Mouse (Mus musculus): Measurements from ENCODE around the gene Rcor1.
"Not testable (repeated sequence)": the region's sequence is repeated elsewhere in the genome, so short reads cannot be mapped to it uniquely, and the experiment has no call there.

Rcor1 gene

DNA sequence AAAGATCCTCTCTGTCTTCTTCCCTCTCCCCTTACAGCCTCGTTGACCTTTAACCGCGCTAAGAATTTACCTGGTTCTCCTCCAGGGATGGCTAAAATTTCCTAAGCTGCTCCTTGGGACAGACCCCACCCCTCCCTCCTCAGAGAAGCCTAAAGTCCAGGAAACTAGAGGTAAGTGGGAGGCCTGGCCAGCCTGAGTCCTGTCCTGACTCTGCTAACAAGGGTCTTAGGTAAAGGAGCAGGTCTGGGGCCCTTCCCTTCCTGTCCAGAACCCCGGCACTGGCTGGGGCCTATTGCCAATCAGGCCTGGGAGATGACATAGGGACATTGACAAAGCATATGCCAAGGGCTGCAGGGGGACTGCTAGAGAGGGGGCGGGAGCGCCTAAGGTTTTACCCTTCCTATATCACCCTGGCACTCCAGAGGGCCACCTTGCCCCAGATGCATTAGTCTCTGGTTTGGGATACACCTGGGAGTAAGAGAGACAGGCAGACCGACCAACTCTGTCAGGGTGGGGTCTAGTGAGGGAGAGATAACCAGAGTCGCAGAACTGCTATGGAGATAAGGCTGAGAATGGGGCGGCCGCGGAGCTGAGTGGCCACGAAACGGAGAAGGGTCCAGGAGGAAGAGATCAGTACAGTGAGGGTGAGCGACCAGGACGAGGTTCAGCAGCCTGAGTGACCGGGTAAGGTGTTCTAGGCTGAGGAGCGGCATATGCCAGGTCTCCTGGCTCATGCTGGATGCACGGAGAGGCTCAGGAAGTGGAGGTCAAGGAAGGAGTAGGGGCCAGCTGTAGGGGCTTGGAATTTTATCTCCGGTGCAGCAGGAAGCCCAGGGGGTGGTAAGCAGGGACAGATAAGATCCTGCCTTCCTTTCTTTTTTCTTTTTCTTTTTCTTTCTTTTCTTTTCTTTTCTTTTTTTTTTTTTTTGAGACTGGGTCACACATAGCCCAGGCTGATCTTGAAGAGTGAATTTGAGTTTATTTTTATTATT, 10.7 kb upstream of the Rcor1 start:
- no peak for DNase-seq

DNA sequence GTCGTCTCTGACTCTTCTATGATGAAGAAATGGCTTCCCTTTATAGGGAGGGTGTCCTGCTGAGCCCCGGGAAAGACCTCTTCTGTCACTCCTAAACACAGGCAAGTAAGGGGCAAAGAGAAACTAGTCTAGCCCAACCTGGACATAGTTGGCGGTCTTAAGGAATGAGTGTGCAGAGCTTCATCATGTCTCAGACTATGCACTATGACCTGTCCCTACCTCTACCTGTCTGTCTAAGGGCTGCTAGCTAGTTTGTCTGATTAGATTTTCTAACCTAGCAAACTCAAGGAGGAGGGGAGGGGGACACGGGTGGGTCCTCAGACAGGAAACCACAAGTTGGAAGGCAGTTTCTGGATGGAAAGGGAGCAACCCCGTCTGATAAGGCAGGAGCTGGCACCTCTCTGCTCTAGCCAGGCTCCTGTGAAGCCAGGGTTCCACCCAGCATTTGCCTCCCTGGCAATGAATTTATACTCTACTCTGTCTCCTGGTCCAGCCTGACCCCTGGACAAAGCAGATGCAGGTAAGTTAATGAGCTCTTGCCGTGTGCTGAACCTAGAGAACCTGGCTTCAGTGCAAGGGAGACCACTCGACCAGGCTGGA, 9.8 kb upstream of the Rcor1 start:
- DNase-seq: no peak

DNA sequence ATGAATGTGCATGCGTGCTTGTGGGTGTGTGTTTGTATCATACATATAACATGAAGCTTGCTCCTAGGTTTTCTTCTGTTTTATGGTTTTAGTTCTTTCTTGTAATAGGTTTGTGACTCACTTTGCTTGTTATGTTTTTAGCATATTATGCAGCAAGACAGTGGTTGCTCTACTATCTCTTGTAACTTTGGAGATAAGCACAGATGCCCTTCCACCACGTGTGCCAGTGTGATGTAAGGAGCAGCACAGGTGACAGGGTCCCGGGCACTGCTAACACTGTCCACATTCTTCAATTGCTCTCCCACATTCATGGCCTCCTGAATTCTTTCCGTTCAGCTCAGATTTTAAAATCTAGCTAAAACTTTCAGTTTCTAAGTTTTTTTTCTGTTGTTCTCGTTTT, 6.3 kb upstream of the Rcor1 start:
- no peak for DNase-seq

DNA sequence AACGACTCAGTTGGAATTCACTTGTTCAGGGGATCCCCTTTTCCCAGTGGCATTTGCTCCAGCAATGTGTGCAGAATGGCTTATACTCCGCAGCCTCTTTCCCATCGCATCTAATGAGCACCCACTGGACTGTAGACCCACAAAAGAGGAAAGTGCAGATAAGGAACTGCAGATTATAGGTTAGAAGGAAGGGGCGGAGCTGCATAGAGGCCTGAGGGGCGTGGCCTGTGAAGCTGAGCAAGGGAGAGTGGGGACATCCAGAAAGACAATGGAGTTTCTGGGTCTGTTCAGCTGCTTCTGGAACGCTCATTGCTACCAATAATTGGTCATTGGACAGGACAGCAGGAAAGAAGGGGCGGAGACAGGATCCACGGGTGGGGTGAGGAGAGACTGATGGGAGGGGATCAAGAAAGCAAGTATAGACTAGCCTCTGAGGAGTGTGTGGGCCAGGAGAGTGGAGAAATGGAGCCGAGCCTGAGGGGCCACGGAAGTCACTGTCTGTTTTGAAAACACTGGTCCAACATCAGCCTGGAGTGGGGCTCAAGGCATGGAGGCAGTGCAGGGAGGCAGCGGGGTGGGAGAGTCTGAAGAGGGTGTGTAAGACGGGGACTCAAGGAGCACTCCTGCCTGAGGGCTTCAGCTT, 3.8 kb upstream of the Rcor1 start:
- DNase-seq: peak; percentile 50

DNA sequence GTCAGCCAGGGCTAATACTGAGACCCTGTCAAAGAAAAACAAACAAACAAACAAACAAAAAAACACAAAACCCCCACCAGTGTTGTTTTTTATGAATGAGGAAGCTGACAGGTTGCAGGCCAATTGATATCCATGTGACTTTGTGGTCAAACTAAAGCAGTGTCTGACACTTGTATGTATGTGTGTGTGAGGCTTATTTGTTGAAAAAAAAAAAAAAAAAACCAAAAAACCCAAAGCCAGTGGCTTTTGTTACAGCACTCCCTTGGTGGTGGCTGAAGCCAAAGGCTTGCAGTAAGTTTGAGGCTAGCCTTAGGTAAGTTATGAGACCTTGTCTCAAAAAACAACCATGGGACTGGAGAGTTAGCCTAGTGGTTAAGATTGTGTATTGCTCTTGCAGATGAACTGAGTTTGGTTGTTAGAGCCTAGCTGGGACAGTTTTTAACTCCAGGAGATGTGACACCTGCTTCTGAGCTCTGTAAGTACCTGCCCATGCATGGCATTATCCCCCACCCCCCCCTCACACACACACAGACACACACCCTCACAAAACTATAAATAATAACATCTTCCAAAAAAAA, 2.9 kb upstream of the Rcor1 start:
- no peak for DNase-seq

DNA sequence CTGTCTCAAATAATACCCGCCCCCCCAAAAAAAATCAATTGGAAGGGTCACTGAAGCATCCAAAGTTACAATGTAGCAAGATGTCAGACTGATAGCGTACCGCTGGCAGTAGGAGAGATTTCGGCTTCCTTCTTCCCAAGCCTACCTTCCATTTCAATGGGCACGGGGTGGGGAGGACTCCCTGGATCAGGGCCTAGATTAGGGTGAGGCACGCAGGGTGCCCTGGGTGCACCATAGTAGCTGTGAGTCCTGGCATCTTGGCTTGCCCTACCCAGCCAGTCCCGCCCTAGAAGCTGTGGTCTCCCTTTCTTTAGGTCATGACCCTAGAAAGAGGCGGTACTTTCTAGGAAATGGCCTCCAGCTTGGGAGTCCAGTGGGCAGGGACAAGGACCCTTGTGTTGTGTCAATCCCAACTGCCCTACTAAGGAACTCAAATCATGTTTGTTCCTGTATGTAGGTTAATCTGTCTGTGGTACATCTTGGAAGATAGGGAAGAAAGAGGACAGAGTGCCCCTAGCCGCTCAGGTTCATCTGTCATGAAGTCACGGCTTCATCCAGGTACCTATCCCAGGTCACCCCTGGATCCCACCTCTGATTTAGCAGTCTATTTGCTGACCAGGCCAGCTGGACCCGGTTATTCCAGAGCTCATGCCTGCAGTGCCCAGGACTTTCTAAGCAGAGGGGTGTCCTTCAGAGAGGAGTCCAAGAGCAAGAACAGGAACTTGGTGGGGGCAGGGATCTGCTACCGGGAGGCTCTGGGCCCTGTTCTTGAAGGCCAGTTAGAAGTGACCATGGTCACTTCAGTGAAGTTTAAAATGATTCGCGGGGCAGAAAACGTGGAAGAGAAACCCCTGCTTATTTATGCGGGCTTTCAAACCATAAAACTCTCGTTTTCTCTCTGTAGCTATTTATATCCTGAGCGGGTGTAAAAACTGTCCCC, 1.6 kb upstream of the Rcor1 start:
- peak; percentile 41 for DNase-seq

DNA sequence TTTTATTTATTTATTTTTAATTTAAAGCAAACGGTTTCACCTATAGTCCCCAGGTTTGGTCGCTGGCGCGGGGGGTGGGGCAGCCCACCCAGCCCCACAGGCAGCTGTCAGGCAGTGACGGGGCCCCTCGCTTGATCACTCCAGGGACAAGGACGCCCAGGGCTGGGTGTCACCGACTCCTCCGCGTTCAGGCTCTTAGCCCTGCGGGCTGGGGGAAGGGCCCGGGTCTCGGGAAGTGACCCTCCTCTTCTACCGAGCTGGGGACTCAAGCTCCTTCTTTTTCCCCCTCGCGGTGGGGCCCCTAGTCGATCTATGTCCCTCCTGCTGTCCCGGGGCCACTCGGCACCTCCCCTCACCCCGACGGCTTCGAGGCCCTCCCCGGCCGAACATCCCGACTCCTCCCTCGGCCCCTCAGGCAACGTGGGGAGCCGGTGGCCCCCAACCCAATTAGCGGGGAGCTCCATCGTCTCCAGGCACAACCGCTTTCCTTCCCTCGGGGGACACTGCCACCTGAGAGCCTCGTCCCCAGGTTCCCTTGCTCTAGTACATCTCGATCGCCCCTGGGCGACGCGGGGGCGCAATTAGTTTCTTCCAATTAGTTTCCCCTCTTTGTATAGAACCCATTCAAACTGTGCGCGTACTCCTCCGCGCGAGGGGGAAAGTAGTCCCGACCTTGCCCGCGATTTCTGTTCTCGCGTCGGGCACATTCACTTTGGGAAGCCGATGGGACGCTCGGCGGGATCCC, 748 bp upstream of the Rcor1 start:
- no peak for DNase-seq

DNA sequence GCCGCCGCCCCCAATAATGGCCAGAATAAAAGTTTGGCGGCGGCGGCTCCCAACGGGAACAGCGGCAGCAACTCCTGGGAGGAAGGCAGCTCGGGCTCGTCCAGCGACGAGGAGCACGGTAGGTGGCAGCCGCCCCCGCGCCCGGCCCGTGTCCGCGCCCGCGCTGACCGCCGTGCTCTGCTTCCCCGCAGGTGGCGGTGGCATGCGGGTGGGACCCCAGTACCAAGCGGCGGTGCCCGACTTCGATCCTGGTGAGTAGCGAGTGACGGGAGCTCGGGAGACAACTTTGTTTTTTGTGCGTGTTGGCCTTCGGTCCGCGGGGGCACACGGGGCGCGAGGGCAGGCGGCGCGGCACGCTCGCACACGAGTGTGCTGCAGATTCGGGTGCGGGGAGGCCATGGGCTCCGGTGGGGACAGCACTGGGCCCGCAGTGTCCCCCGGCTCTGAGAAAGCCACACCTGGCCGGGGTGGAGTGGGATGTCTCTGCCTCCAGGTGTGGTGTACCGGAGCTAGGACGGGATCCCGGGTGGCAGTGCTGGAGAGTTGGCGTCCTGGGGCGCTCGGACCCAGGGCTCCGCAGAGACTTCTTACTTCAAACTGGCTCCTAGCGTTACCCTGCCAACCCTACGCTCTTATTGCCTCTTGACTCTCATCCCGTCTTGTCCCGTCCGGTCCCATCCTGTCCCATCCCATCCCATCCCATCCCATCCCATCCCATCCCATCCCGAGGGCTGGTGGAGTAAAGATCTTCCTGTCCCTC, 800 bp downstream of the Rcor1 start:
- DNase-seq: peak; percentile 45

DNA sequence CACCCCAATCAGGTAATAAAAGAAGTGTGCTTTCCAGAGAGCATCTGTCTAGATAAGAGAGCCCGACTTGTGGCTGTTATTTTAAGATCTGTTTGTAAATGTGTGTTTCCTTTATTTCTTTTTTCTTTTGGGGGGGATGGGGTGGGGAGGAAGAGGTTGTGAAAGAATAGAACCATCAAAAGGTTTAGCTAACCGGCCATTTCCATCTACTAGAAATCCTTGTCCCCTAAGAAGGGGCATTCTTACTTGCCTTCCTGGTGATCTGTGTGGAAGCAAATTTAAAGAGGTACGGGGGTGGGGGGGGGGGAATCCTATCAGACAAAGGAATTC, 1.3 kb downstream of the Rcor1 start:
- DNase-seq: no peak

DNA sequence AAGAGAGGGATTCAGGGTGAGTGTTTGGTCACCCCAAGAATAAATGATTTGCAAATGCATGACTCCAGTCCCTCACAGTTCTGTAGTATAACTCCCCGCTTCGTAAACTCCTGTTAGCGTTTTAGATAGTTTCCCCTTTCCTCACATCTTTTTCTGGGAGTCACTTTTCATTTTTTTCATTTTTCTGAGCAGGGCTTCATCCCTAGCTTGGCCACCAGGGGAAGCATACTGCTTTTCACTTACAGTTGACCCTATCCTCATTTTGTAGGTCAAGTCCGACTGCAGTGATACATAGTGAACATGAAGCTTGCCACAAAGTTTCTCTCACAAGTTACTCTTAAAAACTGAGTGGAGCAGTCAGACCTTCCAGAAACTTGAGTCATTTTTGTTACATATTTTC, 2.0 kb downstream of the Rcor1 start:
- DNase-seq: peak; percentile 69

DNA sequence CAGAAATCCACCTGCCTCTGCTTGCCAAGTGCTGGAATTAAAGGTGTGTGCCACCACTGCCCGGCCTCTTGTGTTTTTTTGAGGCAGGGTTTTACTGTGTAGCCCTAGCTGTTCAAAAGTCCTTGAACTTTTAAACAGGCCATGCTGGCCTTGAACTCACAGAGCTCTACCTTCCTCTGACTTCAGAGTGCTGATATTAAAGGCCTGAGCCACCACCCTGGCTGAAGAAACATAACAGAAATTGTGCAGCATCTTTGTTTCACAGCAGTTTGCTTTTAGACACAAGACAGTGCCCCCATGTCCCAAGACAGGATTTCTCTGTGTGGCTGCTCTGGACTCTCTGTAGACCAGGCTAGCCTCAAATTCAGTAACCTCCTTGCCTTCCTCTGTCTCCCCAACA, 3.2 kb downstream of the Rcor1 start:
- no peak for DNase-seq

DNA sequence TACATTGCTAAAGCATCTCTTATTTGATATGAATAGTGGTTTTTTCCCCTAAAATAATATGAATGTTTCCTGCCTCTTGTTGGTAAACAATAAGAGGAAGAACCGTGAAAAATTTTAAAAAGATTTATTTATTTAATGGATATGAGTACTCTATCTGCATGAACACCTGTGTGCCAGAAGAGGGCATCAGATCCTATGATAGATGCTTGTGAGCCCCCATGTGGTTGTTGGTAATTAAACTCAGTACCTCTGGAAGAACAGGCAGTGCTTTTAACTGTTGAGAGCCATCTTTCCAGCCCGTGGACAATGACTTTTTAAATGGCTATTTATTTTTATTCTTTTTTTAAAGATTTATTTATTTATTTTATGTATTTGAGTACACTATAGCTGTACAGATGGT, 5.7 kb downstream of the Rcor1 start:
- DNase-seq: no peak

DNA sequence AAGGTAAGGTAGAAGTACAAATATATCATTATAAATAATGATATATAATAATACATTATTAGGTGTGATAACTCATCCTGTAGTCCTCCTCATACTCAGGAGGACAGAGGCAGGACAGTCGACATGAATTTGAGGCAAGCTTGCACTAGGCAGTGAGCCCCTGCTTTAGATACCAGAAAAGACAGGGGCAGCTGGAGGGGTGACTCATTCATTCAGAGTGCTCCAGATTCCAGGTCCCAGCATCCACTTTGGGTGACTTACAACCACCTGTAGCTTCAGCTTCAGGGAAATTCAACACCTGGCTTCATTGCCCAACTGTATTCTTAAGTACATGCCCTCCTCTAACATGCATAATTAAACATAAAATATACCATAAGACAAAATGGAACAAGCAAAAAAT, 7.7 kb downstream of the Rcor1 start:
- no peak for DNase-seq

DNA sequence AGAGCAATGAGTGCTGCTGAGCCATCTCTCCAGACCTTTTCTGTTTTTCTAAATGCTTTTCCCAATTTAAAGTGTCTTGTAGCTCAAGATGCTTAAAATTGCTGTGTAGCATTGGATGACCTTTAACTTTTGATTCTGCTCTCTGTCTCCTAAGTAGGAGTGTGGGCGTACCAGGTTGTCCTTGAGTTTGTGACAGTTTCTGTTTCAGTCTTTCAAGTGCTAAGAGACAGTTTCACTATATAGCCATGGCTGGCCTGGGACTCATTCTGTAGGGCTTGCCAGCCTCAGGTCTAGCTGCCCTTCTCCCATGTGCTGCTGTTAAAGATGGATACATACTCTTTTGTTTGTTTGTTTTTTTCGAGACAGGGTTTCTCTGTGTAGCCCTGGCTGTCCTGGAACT, 9.1 kb downstream of the Rcor1 start:
- no peak for DNase-seq

DNA sequence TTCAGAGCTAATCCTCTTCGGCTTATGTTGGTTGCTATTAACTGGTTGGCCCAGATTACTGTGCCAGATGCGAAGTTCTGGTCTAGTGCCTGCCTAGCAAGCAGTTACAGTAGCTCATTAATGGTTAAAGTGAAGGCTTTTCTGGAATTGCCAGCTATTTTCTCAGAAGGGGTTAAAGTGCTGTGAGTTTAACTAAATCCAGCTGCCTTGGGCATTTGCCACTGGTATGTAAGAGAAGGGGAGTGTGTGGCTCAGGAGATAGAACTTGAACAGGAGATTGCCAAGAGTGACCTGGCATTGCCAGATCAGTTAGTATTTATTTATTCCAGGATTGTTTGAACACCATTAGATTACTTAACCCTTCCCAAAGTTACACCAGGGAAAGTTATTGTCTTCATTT, 11.1 kb downstream of the Rcor1 start:
- no peak for DNase-seq

DNA sequence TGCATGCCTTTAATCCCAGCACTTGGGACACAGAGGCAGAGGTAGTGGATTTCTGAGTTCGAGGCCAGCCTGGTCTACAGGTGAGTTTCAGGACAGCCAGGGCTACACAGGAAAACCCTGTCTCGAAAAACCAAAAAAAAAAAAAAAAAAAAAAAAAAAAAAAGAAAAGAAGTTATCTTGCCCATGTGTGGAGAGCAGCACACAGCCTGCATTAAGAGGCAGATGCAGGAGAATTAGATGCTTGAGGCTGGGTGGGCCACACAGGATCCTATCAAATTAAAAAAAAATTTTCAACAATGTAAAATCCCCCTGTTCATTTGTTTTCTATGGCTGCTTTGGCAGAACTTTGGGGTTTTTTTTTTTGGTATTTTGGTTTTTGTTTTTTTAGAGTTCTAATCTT, 24.2 kb downstream of the Rcor1 start:
- DNase-seq: no peak

DNA sequence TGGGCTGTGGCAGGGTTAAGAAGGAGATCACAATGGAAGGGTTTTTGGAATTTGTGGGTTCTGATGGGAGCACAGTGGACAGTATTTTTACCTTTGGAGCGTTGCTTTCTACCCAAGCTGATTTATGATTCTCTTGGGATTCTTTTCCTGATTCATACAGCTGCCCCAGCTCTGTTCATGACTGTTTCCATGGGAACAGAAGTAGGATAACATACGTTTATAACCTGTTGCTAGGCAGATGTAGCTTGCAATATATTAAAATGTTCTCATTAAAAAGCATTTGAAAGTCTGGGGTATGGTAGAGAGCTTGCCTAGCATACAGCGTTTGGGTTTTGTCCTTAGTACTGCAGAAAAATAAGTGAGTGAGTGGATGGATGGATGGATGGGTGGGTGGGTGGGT, 25.1 kb downstream of the Rcor1 start:
- no peak for DNase-seq

DNA sequence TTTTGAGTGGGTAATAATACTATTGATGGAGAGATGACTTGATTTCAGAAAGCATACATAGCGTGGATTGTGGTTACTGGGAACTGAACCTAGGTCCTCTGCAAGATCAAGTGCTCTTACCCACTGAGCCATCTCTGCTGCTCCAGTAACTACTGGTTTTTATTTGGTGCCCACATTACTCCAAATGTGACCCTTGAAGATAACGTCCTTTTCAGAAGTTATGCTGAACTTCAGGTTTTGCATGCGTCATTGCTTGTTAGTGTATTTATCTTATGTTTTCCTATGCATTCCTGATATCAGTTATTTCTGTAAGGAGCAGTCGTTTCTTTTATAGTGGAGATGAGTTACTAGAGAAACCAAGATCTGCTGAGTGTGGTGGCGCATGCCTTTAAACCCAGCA, 26.2 kb downstream of the Rcor1 start:
- no peak for DNase-seq

DNA sequence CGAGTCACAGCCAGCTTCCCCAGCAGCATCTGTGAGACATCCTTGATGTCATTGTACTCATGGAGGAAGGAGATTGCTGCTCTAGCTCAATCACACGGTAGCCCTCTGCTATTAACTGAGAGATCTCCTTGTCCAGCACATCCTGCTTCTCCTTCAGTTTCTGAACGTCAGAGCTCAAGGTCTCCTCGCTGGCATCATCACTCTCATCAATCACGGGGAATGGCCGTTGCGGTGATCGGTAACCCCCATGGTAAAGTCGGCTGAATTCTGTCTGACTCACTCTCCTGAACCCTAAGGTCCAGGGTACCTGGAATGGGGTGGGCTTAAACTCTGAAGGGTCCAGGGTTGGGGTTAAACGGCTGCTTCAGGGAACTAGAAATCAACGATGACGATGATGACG, 28.7 kb downstream of the Rcor1 start:
- DNase-seq: no peak

DNA sequence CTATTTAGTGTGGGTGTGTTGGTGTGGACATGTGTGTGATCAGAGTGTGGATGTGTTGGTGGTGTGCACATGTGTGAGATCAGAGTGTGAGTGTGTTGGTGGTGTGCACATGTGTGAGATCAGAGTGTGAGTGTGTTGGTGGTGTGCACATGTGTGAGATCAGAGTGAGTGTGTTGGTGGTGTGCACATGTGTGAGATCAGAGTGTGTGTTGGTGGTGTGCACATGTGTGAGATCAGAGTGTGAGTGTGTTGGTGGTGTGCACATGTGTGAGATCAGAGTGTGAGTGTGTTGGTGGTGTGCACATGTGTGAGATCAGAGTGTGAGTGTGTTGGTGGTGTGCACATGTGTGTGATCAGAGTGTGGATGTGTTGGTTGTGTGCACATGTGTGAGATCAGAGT, 30.1 kb downstream of the Rcor1 start:
- DNase-seq: not testable (repeated sequence)

DNA sequence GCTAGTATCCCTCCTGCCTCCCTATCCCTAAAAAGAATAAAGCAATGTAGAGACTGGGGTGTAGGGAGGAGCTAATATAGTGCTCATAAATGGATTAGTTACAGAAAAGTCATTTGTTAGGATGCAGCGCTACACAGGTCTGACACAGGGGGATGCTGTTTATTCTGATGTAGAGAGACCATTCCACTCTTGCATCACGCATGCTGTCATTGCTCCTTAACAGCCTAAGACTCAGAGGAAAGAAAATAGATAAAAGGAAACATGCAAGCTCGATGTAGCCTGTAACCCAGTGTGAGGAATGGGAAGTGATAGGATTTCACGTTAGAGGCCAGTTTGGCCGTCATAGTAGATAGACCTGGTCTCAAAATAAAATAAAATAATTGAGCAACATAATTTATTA, 31.9 kb downstream of the Rcor1 start:
- DNase-seq: no peak
